Mouse (Mus musculus): ENCODE results near the gene Atf2.

DNA sequence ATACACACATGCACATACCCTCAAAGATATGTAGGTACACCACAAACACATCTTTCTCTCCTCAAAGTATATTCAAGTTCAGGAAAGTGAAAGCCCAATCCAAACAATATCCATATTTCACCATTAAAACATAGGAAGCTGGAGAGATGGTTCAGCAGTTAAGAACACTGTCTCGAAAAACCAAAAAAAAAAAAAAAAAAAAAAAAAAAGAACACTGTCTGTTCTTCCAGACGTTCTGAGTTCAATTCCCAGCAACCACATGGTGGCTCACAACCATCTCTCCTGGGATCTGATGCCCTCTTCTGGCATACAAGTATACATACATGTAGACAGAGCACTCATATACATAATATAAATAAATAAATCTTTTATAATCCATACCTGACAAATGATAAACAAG, 6.4 kb downstream of the Atf2 start:
- TF ChIP-seq POLR2A (IDR thresholded peaks at IDR 0.05; ENCODE audit: control insufficient read depth, low read depth, low read length): no peak
- no peak for TF ChIP-seq CTCF (IDR thresholded peaks at IDR 0.05; ENCODE audit: control insufficient read depth, insufficient read depth, insufficient replicate concordance, low read depth, low read length)

All from testis, adult 2 months (tissue).